20 mouse cellular contexts compared by ENCODE assay signal in the genomic region with DNA sequence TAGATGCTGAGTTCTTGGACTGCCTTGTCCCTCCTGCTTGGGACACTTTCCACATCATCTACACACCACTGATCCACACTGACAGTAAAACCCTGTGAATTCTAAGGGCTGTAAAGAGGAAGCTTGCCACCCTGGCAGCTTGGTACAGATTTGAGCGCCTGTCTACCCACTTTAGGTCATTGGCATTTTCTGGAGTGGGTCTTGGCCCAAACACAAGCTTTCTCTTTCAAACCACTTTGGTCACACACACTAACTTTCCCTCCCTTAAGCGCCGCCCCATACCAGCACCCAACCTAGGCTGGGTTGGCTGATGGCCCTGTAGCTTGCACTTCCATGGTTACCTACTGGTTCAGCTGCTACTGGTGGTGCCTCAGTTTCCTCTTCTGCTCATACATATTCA. TPM values are rescaled to one million over a fixed set of nuclear protein-coding genes. Genes with fewer than 3 reads are reported as not detected.
DNase-seq lines count a peak whose midpoint lies in the region; ATAC-seq lines count a peak whose summit lies in the region.
"Had no signal": no experiment of that assay in that cellular context is flagged by ENCODE, and none has a peak within 500 bp of the region (broad histone marks: within the 10 kb centered on the region; RNA-seq: fewer than 3 reads in every experiment).

No protein-coding gene starts in this region.

- no peaks in the 10 kb centered on the region for H3K4me1 ChIP-seq in forebrain, embryonic 14.5 days (ENCODE audit: control insufficient read depth, insufficient read depth, low read length)
- H3K4me1 ChIP-seq in forebrain, embryonic 15.5 days, result no peaks in the 10 kb centered on the region
- 0 out of 2 replicates have a peak, but pooled peaks cover 2% of the 10 kb centered on the region for H3K4me1 ChIP-seq in intestine, embryonic 16.5 days (ENCODE audit: control insufficient read depth, insufficient read depth, low read length)
- peaks cover 2% of the 10 kb centered on the region; the same call in 1 of the 2 replicates for H3K4me1 ChIP-seq in intestine, embryonic 15.5 days (replicated peaks)
- H3K4me1 ChIP-seq in midbrain, embryonic 13.5 days (replicated peaks), result peaks cover 11% of the 10 kb centered on the region
- H3K4me1 ChIP-seq in midbrain, embryonic 10.5 days, result peaks cover 9% of the 10 kb centered on the region
- H3K4me1 ChIP-seq in stomach, embryonic 16.5 days (ENCODE audit: control insufficient read depth, insufficient read depth, low read length), result peaks cover 6% of the 10 kb centered on the region; the same call in 1 of the 2 replicates
- no peaks in the 10 kb centered on the region for H3K4me1 ChIP-seq in heart, embryonic 11.5 days (ENCODE audit: control insufficient read depth, insufficient read depth, low read length)
- H3K4me1 ChIP-seq: embryonic facial prominence, embryonic 12.5 days; neural tube, embryonic 12.5 days had no signal

- H3K4me3 ChIP-seq in forebrain, embryonic 14.5 days (ENCODE audit: low read depth, low read length), result no peak overlapping the region
- no peak overlapping the region for H3K4me3 ChIP-seq in forebrain, embryonic 15.5 days
- H3K4me3 ChIP-seq in intestine, embryonic 16.5 days (ENCODE audit: low read length), result no peak overlapping the region
- H3K4me3 ChIP-seq in intestine, embryonic 15.5 days (replicated peaks), result no peak overlapping the region
- no peak overlapping the region for H3K4me3 ChIP-seq in midbrain, embryonic 13.5 days (replicated peaks)
- H3K4me3 ChIP-seq in midbrain, embryonic 10.5 days, result no peak overlapping the region
- H3K4me3 ChIP-seq in stomach, embryonic 16.5 days (replicated peaks; ENCODE audit: low read length), result no peak overlapping the region
- H3K4me3 ChIP-seq in heart, embryonic 11.5 days (ENCODE audit: low read depth, low read length), result no peak overlapping the region
- H3K4me3 ChIP-seq: neural tube, embryonic 12.5 days had no signal

- ATAC-seq in forebrain, embryonic 14.5 days, result 0 out of 2 replicates have a peak, but pooled peaks have one; percentile 16
- ATAC-seq in forebrain, embryonic 15.5 days (replicated peaks), result no peak
- peak; percentile 22; the same call in 1 of the 2 replicates for ATAC-seq in intestine, embryonic 16.5 days
- ATAC-seq in intestine, embryonic 15.5 days, result no peak
- peak; percentile 41; the same call in 1 of the 2 replicates for ATAC-seq in midbrain, embryonic 13.5 days
- ATAC-seq in stomach, embryonic 16.5 days (ENCODE audit: insufficient read depth, low FRiP score), result peak; percentile 41; the same call in 1 of the 2 replicates
- ATAC-seq in heart, embryonic 11.5 days (replicated peaks; ENCODE audit: insufficient number of reproducible peaks, low FRiP score, low TSS enrichment), result no peak
- ATAC-seq: intestine, postnatal 0 days had no signal

- no peak for DNase-seq in forebrain, embryonic 14.5 days (ENCODE audit: low spot score)
- no peak for DNase-seq in midbrain, embryonic 10.5 days (ENCODE audit: low spot score)
- DNase-seq: gastrocnemius, postnatal 10 days; liver, embryonic 13.5 days; thymus, postnatal 36 days had no signal

- no peak overlapping the region for H3K9ac ChIP-seq in forebrain, embryonic 14.5 days (ENCODE audit: low read length)
- H3K9ac ChIP-seq in forebrain, embryonic 15.5 days (replicated peaks), result no peak overlapping the region
- H3K9ac ChIP-seq in intestine, embryonic 16.5 days (ENCODE audit: low read depth, low read length), result no peak overlapping the region
- no peak overlapping the region for H3K9ac ChIP-seq in intestine, embryonic 15.5 days
- no peak overlapping the region for H3K9ac ChIP-seq in midbrain, embryonic 13.5 days (replicated peaks)
- no peak overlapping the region for H3K9ac ChIP-seq in stomach, embryonic 16.5 days (ENCODE audit: low read length)
- H3K9ac ChIP-seq in heart, embryonic 11.5 days (ENCODE audit: low read depth, low read length), result no peak overlapping the region
- H3K9ac ChIP-seq: embryonic facial prominence, embryonic 12.5 days; kidney, embryonic 15.5 days; limb, embryonic 13.5 days; neural tube, embryonic 12.5 days had no signal

- 75% methylated on average over 3 of the region's 3 CpGs for WGBS in forebrain, embryonic 14.5 days
- 84% methylated on average over 3 of the region's 3 CpGs for WGBS in forebrain, embryonic 15.5 days
- 90% methylated on average over 3 of the region's 3 CpGs for WGBS in intestine, embryonic 16.5 days
- WGBS in intestine, embryonic 15.5 days, result 88% methylated on average over 3 of the region's 3 CpGs
- 82% methylated on average over 3 of the region's 3 CpGs for WGBS in midbrain, embryonic 13.5 days
- WGBS in midbrain, embryonic 10.5 days, result 85% methylated on average over 3 of the region's 3 CpGs
- 83% methylated on average over 3 of the region's 3 CpGs for WGBS in stomach, embryonic 16.5 days
- WGBS in heart, embryonic 11.5 days (ENCODE audit: insufficient replicate concordance), result 73% methylated on average over 3 of the region's 3 CpGs

- H3K9me3 ChIP-seq in forebrain, embryonic 14.5 days (replicated peaks; ENCODE audit: control insufficient read depth, low read length), result no peaks in the 10 kb centered on the region
- H3K9me3 ChIP-seq in forebrain, embryonic 15.5 days, result no peaks in the 10 kb centered on the region
- no peaks in the 10 kb centered on the region for H3K9me3 ChIP-seq in intestine, embryonic 16.5 days (ENCODE audit: control insufficient read depth, low read length)
- no peaks in the 10 kb centered on the region for H3K9me3 ChIP-seq in intestine, embryonic 15.5 days
- H3K9me3 ChIP-seq in midbrain, embryonic 13.5 days, result no peaks in the 10 kb centered on the region
- no peaks in the 10 kb centered on the region for H3K9me3 ChIP-seq in midbrain, embryonic 10.5 days (replicated peaks)
- no peaks in the 10 kb centered on the region for H3K9me3 ChIP-seq in stomach, embryonic 16.5 days (replicated peaks; ENCODE audit: control insufficient read depth, low read length)
- no peaks in the 10 kb centered on the region for H3K9me3 ChIP-seq in heart, embryonic 11.5 days (replicated peaks; ENCODE audit: control insufficient read depth, low read length)
- H3K9me3 ChIP-seq: embryonic facial prominence, embryonic 12.5 days; kidney, embryonic 15.5 days; limb, embryonic 13.5 days; liver, embryonic 13.5 days; neural tube, embryonic 12.5 days had no signal

- no peak overlapping the region for H3K27ac ChIP-seq in forebrain, embryonic 14.5 days (ENCODE audit: low read depth, low read length)
- no peak overlapping the region for H3K27ac ChIP-seq in forebrain, embryonic 15.5 days (replicated peaks)
- no peak overlapping the region for H3K27ac ChIP-seq in intestine, embryonic 16.5 days (ENCODE audit: low read length)
- H3K27ac ChIP-seq in intestine, embryonic 15.5 days, result no peak overlapping the region
- no peak overlapping the region for H3K27ac ChIP-seq in midbrain, embryonic 13.5 days
- H3K27ac ChIP-seq in midbrain, embryonic 10.5 days (replicated peaks), result no peak overlapping the region
- no peak overlapping the region for H3K27ac ChIP-seq in stomach, embryonic 16.5 days (ENCODE audit: low read length)
- H3K27ac ChIP-seq in heart, embryonic 11.5 days (ENCODE audit: low read depth, low read length), result no peak overlapping the region
- H3K27ac ChIP-seq: embryonic facial prominence, embryonic 12.5 days; kidney, embryonic 15.5 days; limb, embryonic 13.5 days; liver, embryonic 13.5 days; macrophage; neural tube, embryonic 12.5 days had no signal

- no peaks in the 10 kb centered on the region for H3K36me3 ChIP-seq in forebrain, embryonic 14.5 days (ENCODE audit: control insufficient read depth, insufficient read depth, low read length)
- H3K36me3 ChIP-seq in forebrain, embryonic 15.5 days, result no peaks in the 10 kb centered on the region
- H3K36me3 ChIP-seq in intestine, embryonic 16.5 days (ENCODE audit: control insufficient read depth, insufficient read depth, low read length), result no peaks in the 10 kb centered on the region
- no peaks in the 10 kb centered on the region for H3K36me3 ChIP-seq in intestine, embryonic 15.5 days
- no peaks in the 10 kb centered on the region for H3K36me3 ChIP-seq in midbrain, embryonic 13.5 days
- no peaks in the 10 kb centered on the region for H3K36me3 ChIP-seq in midbrain, embryonic 10.5 days
- H3K36me3 ChIP-seq in stomach, embryonic 16.5 days (ENCODE audit: control insufficient read depth, insufficient read depth, low read length), result no peaks in the 10 kb centered on the region
- H3K36me3 ChIP-seq in heart, embryonic 11.5 days (ENCODE audit: control insufficient read depth, insufficient read depth, low read length), result no peaks in the 10 kb centered on the region
- H3K36me3 ChIP-seq: embryonic facial prominence, embryonic 12.5 days; kidney, embryonic 15.5 days; limb, embryonic 13.5 days; liver, embryonic 13.5 days; neural tube, embryonic 12.5 days had no signal

- H3K27me3 ChIP-seq in forebrain, embryonic 14.5 days (replicated peaks; ENCODE audit: control insufficient read depth, insufficient read depth, low read length), result no peaks in the 10 kb centered on the region
- no peaks in the 10 kb centered on the region for H3K27me3 ChIP-seq in forebrain, embryonic 15.5 days
- H3K27me3 ChIP-seq in intestine, embryonic 16.5 days (replicated peaks; ENCODE audit: control insufficient read depth, insufficient read depth, low read length), result no peaks in the 10 kb centered on the region
- no peaks in the 10 kb centered on the region for H3K27me3 ChIP-seq in intestine, embryonic 15.5 days (replicated peaks)
- no peaks in the 10 kb centered on the region for H3K27me3 ChIP-seq in midbrain, embryonic 13.5 days
- peaks cover 7% of the 10 kb centered on the region; the same call in 1 of the 2 replicates for H3K27me3 ChIP-seq in midbrain, embryonic 10.5 days (ENCODE audit: low read depth, poor library complexity, severe bottlenecking)
- H3K27me3 ChIP-seq in stomach, embryonic 16.5 days (ENCODE audit: control insufficient read depth, insufficient read depth, low read length), result no peaks in the 10 kb centered on the region
- no peaks in the 10 kb centered on the region for H3K27me3 ChIP-seq in heart, embryonic 11.5 days (ENCODE audit: control insufficient read depth, insufficient read depth, low read length)
- H3K27me3 ChIP-seq: embryonic facial prominence, embryonic 12.5 days; kidney, embryonic 15.5 days; limb, embryonic 13.5 days; liver, embryonic 13.5 days; neural tube, embryonic 12.5 days; Patski had no signal

- no peak overlapping the region for H3K4me2 ChIP-seq in forebrain, embryonic 14.5 days (ENCODE audit: low read length)
- no peak overlapping the region for H3K4me2 ChIP-seq in forebrain, embryonic 15.5 days (replicated peaks)
- no peak overlapping the region for H3K4me2 ChIP-seq in intestine, embryonic 16.5 days (ENCODE audit: low read depth, low read length)
- H3K4me2 ChIP-seq in intestine, embryonic 15.5 days (replicated peaks), result no peak overlapping the region
- no peak overlapping the region for H3K4me2 ChIP-seq in midbrain, embryonic 13.5 days (replicated peaks)
- H3K4me2 ChIP-seq in stomach, embryonic 16.5 days (ENCODE audit: low read depth, low read length), result no peak overlapping the region
- H3K4me2 ChIP-seq in heart, embryonic 11.5 days, result no peak overlapping the region

RNA-seq across cellular contexts. Expression of gene Fam180a, which starts 55.6 kb away (rescaled TPM):
- polyA plus RNA-seq in forebrain, embryonic 14.5 days (2014; fragmentation: Nextera tagmentation; extraction: Ambion mirVana), result 0.66 and 1.5 TPM in 2 replicates
- polyA plus RNA-seq in forebrain, embryonic 15.5 days (2015; fragmentation: Nextera tagmentation; extraction: Ambion mirVana), result 0.34 and 0.56 TPM in 2 replicates
- 1.8 and 2.1 TPM in 2 replicates for polyA plus RNA-seq in intestine, embryonic 16.5 days (2015; fragmentation: Nextera tagmentation; extraction: Ambion mirVana)
- polyA plus RNA-seq in intestine, embryonic 15.5 days (2015; fragmentation: Nextera tagmentation; extraction: Ambion mirVana), result 1.3 and 2.3 TPM in 2 replicates
- polyA plus RNA-seq in midbrain, embryonic 13.5 days (2015; fragmentation: Nextera tagmentation; extraction: Ambion mirVana), result 0.42 and 0.49 TPM in 2 replicates
- polyA plus RNA-seq in midbrain, embryonic 10.5 days (2016; fragmentation: Nextera tagmentation; extraction: Ambion mirVana), result not detected in 2 replicates
- polyA plus RNA-seq in stomach, embryonic 16.5 days (2015; fragmentation: Nextera tagmentation; extraction: Ambion mirVana), result 1.8 and 1.9 TPM in 2 replicates
- 0.16 and 0.31 TPM in 2 replicates for polyA plus RNA-seq in heart, embryonic 11.5 days (2014; fragmentation: Nextera tagmentation; extraction: Ambion mirVana)
- polyA plus RNA-seq: CD4-positive, CD25-positive, alpha-beta regulatory T cell, adult 4 months; embryonic facial prominence, embryonic 12.5 days; erythroblast, embryonic 14.5 days; macrophage; neural tube, embryonic 12.5 days; Patski had no signal

Comparison
In these comparisons a context has a peak if more than half of its experiments do, and no peak if none do; other contexts are left out.
1. ATAC-seq: peak in forebrain, embryonic 14.5 days (single experiment), intestine, embryonic 16.5 days (single experiment), midbrain, embryonic 13.5 days (single experiment) and stomach, embryonic 16.5 days (single experiment); none in forebrain, embryonic 15.5 days (single experiment), intestine, embryonic 15.5 days (single experiment) and heart, embryonic 11.5 days (single experiment).